Mouse (Mus musculus) E14TG2a.4 (cell line): Measurements from ENCODE around the gene Ptprn2.

Source experiments
- CTCF ChIP-seq: conservative IDR thresholded peaks from 2 replicates; pipeline ENCODE4 v1.5.1; 2014; ENCODE audit warnings: low read length
- NANOG ChIP-seq: IDR thresholded peaks from 2 replicates; pipeline ENCODE4 v1.6.1; 2014; ENCODE audit warnings: borderline replicate concordance, low read length, mixed read lengths
- POU5F1 ChIP-seq: IDR thresholded peaks from 2 replicates; pipeline ENCODE4 v1.6.1; 2014; ENCODE audit warnings: low read length, borderline replicate concordance

DNA sequence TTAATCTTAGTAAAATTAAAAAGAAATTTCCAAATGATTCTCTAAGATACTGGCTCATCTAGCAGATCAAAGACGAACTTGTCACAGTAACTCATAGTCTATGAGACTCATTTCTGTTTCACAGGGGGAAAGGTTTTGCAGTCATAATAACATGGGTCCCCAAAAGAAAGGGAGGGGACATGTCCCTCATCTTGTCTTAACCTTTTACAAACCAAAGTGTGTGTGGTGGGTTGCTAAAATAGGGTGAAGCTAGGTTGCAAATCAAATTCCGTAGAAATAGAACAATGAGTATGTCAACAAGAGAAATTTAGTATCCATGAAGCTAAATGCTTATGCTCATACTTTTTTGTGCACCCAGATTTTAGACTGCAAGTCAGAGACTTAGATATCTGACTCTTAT, 671.7 kb downstream of the Ptprn2 start:
- TF ChIP-seq CTCF (no peak), POU5F1 (no peak), NANOG (no peak)
